Mouse (Mus musculus): ENCODE measurements around the gene Gars.

Gene Gars

DNA sequence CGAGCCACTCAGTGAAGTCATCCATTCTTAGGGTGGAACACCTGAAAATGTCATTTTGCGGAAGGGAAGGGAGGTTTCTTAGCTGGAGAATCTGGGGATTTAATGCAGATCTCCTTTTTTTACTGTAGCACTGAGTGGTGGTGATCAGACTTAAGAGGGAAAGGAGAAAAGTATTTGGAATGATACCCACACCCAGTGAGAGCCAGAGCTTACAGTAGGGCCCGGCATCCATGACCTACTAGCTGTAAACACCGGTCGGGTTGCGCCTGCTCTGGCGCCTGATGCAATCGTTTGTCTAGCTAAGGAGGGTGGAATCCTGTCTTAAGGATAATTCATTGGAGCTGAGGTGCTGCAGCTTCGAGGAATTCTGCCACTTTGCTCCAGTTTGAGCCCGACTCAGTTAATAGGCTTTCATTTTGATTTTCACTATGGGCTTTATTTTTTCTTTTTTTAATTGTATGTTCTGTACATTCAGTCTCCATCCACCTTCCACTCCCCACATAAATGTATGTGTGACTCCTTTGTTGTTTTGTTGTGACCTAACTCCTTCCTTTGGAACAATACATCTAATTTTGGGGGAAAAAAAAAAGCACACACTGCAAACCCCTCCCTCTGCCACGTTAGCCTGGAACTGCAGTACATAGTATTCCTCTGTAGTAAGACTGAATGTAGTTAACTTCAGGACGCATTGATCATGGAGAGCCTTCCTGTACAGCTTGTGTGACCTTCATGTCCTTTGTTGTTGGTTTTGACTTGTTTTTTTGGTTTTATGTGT, 1.1 kb downstream of the Gars start:
- DNase-seq (ENCODE audit: low read depth): no peak

DNA sequence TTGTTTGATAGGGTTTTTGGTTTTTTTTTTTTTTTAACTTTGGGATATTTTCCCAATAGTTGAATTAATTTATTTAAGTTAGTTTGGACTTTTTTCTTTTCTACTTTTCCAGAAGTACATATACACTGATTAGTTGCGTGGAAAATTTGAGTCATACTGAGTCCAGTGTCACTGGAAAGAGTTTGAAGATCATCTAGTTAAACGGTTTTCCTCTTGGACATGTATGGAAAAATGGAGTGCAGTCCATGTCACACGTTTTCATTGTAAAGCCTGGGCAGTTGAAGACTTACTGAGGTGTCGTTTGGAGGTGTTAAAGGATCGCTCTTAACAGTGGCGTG, 1.6 kb downstream of the Gars start:
- DNase-seq (ENCODE audit: low read depth): no peak

DNA sequence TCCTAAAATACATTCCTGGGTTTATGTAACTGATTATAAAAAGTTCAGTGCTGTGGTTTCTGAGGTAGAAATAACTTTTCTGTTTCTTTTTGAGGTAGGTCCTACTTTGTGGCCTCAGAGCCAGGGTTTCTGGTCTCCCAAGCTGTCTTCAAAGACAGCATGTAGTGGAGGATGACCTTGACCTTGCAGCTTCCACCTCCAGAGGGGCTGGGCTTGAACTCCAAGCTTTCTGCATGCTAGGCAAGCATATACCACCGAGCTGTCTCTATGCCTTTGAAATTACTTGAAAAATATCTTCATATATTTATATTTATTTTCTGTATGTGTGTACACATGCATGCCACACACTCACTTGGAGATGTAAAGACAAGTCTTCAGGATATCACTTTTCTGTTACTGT, 2.2 kb downstream of the Gars start:
- DNase-seq (ENCODE audit: low read depth): no peak

DNA sequence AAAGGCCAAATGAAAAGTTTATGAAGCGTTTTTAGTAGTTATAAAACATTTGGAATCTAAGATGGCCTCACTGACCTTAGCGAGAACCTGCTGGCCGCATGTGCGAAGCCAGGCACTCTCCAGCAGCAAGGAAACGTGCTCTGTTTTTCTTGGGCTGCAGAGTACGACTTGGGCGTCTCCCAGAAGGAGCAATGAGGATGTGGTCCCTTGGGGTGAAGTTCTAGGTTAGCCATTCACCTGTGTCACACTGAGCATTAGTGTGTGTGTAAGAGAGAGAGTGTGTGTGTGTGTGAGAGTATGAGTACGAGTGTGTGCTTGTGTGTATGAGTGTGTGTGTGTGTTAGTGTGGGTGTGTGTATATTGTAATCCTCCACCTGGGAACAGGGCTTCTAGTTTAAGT, 5.4 kb downstream of the Gars start:
- no peak for DNase-seq (ENCODE audit: low read depth)

DNA sequence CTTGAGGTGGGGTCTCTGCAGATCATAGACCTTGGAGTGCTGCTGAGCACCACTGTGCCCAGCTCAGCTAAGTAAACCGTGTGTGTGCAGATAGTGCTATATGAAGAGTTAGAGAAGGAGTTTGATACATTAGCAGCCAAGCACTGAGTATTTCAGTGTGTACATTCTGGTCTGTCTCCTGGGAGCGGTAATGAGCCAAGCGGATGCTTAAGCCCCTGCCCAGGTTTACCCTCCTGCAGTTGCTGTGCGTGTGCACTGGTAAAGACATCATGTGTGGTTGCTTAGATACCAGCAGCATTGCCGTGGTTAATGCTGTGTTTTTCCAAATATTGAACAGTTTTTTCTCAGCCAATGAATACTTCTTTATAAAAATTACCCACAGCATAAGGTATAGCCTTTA, 6.7 kb downstream of the Gars start:
- DNase-seq (ENCODE audit: low read depth): no peak

DNA sequence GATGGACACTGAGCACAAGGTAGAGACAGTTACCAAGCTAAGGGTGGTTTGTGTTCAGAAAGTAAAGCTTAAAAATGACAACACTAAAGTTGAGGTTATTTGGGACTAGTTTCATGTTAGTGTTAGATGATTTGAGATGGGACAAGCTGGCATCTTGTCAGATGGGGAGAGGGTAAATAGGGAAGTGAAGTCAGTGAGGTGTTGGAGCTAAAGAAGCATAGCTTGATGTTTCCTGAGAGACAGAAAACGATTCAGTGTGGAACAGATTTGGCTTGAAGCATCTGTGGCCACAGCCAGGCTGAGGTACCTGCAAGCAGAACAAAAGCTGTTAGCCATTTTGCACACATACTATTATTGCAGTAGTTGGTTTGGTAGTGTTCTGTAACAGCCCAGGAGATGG, 7.5 kb downstream of the Gars start:
- DNase-seq (ENCODE audit: low read depth): no peak

DNA sequence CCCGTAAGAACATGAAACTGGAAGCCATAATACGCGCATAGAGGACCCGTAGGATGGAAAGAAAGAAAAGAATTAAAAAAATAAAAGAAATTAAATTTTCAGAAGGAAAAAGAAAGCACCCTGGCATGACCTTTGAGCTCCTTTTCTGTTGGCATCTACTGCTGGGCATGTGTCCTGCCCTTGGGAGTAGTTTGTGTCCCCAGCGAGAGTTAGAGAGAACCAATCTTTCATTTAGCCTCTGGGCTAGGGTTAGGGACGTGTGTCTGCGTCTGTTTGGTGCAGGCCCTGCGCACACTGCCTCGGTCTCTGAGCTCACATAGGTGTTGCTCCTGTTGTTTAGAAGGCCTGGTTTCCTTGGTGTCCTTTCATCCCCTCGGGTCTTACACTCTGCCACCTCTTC, 11.4 kb downstream of the Gars start:
- DNase-seq (ENCODE audit: low read depth): no peak

DNA sequence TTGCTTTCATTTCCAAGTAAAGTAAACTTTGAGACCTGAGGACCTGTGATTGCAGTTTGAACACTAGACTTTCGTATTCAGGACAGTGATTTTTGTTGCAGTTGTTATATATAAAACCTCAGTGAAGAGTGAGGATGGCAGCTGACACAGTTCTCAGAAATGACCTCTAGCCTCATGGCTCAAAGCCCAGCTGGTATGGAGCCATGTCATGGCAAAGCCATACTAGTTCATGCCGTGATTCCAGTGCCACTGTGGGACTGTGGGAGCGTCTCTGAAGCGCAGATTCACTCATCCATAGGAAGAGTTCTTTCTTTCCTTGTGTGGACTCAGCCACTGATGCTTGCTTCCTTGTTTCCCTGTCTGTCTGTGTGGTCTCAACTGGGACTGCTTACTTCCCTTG, 16.7 kb downstream of the Gars start:
- DNase-seq (ENCODE audit: low read depth): no peak

DNA sequence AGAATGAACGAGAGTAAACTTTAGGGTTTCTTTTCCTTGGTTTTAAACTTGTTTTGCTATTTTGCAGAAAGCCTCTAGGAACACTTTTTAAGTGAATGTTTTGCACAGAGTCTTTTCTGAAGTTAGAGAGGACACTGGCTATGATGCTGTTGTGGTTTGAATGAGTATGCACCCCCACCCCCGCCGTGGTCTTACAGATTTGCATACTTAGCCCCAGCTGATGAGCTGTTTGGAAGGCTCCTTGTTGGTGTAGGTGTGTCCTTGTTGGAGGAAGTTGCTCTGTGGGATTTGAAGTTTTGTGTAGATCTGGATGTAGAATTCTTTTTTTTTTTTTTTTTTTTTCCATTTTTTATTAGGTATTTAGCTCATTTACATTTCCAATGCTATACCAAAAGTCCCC, 19.6 kb downstream of the Gars start:
- no peak for DNase-seq (ENCODE audit: low read depth)

DNA sequence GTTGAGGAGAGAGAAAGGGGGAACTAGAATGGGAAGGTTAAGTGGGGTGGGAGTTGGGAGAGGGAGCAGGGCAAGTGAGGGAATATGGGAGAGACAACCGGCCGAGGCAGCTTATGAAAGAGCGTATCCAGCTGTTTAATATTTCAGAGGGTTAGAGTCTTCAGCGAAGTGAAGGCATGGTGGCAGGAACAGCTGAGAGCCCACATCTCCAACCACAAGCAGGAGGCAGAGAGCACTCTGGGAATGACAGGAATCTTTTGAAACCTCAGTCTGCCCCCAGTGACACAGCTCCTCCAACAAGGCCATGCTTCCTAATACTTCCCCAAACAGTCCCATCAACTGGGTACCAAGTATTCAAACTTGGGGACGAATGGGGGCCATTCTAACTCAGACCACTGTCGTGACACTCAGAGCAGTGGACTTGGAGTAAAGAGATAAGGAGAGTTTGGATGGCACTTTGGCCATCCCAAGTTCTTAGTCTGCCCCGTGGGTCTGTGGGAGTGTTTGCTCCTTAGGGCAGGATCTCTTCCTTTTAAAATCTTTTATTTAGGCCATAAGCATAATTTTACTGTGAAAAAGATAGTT, 22.5 kb downstream of the Gars start:
- DNase-seq (ENCODE audit: low read depth): no peak

DNA sequence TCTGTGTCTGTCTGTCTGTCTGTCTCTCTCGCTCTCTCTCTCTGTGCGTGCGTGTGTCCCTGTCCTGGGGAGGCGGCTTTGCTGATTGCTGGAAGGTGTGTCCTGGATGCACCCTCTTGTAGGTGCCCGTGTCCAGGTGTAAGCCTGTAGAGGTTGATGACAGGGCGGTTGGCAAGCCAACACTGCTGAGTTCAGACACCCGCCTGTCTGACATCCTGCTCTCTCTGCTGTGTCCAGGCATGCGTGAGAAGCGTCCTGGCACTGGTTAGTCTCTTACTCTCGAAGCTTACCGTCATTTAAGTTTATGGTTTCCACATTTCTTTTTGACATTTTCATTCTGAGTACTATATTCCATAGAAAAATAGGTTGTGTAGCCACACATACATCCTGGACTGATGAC, 23.5 kb downstream of the Gars start:
- DNase-seq (ENCODE audit: low read depth): no peak

DNA sequence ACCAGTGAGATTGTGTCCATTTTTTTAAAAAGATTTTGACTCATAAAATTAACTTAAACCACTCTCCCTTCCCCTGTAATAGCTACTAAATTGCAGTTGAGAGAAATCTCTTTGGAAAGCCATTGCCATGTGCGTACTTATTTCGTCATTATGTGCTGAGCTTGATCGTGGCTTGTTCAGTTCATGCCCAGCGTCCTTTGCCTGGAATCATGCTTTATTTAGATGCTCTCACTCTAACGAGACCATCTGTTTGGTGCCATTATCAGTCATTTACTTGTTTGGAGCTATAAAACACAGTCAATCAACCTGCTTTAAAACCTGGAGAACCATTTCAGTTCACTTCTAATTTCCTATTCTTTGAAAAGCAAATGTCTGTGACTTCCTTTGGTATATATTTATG, 24.4 kb downstream of the Gars start:
- no peak for DNase-seq (ENCODE audit: low read depth)

DNA sequence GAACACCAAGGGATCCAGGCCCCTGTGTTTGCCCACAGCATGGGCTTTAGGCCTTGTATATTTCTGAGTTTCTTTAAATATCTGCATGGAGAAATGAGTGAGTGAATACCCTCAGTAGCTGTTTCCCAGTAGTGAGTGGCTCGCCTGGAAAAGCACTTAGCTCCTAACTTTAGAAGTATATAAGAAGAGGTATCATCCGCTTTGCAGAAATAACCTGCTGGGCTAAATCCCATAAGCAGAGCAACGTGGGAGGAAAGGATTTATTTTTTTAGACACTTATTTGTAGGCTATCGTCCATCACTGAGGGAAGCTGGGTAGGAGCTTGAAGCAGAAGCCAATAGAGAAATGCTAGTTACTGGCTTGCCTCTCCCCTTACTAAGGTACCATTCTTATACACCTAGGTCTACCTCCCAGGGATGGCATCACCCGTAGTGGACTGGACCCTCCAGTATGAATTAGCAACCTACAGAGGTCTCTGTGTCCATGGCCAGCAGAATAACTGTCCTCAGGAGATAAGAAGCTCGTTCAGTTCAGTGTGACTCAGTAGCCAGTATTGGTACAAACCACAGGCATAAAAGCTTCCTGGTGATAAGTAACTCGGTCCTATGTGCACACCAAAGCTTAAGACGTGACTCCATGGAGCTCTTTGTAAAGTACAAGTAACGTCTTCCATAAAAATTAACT, 26.1 kb downstream of the Gars start:
- no peak for DNase-seq (ENCODE audit: low read depth)

DNA sequence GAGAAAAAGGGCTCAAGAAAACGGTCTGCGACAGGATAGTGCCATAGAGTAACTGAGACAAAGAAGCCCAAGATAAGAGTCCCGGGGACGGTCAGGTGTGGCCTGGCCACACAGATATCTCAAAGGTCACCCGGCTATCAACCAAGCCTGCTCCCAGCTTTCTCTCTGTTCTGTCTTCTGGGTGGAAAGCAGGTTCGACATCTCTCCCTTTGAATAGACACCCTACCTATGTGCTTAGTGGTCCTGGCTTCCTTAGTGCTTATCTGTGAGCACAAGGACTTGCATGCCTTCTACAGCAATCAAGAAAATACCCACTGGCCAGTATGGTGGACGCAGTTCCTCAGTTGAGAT, 26.6 kb downstream of the Gars start:
- DNase-seq (ENCODE audit: low read depth): no peak

DNA sequence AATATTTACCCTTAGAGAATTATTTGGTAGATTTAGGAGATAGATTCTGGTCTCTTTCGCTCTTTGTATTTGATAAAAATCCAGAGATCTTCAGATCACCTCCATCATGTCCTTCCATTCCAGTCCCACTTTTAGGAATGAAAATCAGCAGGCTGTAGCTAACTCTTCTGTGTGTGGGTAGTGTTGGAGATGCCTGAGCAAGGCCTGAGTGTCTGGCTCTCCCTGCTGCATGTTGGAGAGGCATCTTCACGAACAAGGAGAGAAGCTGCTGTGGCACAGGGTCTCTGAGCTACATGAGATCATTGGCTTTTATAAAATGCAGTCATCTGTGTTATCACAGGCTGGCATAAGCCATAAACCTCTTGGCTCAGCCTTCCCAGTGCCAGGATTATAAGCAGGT, 28.1 kb downstream of the Gars start:
- no peak for DNase-seq (ENCODE audit: low read depth)

DNA sequence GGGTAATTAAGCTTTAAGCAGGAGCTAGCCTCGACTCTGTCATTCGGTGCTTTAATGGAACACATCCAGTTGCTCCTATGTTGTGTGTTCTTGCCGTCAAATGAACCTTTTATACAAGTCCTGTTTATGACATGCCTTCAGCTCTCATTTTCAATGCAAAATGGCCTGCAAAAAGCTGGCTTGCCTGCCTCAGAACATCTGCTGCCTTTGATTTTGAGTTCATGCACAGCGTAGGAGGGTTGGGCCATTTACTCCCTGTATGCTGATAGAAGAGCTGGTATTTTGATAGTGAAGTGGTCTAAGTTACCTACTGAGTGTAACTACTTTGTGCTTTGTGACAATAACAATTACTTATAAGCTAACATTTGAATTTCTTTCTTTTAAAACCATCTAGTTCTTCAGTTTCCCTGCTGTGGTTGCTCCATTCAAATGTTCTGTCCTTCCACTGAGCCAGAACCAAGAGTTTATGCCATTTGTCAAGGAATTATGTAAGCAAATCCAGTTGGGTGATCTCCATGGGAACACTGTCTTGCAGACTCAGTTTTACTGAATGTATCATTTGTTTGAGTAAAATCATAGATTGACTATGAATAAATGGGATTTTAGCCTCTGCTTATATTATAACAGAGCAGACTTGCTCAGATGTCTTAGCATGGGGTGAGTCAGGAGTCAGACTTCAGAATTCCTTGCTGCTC, 38.9 kb downstream of the Gars start:
- DNase-seq (ENCODE audit: low read depth): no peak

DNA sequence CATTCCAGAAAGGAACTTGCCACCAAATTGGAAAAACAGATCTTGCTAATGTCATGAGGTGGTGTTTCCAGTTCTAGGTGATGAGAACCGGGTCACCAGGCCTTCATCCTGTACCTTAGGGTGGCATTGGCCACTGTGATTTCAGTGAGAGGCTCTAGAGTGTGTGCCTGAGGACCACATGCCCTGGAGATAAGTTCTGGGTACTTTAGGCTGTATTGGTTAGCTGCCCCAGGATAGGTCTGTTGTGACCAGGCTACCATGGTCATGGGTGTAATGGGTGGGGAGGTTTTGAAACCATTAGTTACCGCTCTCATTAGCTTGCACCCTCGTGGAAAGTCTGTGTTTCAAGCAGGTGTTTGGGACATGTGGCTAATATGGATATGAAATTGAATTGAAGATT, 43.6 kb downstream of the Gars start:
- DNase-seq (ENCODE audit: low read depth): no peak

DNA sequence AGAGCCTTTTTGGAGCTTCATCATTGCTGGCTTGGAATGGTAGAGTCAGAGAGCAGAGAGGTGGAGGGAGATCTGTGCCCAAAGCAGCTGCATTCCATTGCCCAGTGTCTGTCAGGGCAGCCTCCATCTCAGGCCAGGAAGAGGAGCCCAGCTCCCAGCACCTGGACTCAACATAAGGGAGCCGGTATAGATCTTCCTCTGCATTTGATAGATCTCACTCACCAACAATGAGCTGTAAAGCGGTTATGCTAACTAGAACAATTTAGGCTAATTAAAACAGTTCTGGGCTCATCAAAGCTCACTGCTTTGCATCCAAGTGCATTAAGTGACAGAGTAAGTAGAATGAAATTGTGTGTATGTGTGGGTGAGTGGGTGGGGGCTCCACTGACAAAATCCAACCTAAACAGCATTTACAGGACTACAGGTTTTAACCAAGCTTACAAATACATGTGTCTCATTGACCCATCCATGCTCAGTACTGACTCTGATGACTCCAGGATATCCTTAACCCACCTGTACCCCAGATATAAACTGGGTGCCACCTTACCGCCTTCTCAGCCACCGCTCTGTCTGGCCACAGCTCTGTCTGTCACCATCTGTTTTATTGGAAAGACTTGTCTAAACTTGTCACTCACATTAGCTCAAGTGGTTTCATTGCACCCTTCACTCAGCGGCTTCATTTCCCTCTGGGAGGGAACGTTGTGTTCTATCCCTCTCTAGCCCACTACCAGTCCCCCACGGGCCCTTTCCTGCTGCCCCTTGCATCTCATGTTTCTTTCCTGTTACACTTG, 44.6 kb downstream of the Gars start:
- no peak for DNase-seq (ENCODE audit: low read depth)

DNA sequence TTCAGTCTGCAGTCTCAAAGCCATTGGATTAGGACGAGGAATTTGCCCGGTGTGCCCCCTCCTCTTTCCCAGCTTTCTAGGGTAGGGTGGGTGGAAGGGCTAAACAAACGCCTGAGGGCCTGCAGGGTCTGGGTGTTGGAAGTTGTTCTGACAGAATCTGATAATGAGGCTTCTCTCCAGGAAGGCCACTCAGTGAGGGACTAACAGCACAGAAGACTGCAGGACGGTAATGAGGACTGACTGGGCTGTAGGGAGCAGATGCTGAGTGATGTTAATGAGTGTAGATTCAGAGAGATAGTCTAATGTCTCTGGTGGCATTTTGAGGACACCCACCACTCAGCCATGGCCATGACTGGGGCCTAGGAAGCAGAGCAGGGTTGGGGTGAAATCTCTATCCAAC, 49.5 kb downstream of the Gars start:
- no peak for DNase-seq (ENCODE audit: low read depth)

DNA sequence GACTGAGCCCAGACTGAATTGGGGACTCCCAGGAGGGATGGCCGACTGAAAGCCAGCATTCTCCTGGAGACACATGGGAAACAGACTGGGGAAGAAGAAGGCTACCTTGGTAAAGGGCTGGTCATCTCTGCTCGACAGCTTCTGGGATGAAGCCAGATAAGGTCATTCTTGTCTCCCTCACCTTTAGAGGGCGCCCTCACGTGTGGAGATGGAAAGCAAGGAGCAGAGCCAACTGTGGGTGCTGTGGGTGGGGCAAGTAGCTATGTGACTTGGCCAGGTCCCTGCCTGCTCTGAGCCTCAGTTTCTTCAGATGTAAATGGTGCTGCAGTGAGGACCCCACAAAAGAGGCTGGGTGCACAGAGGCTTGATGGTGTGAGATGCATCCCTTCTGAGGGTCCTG, 52.8 kb downstream of the Gars start:
- DNase-seq (ENCODE audit: low read depth): no peak

DNA sequence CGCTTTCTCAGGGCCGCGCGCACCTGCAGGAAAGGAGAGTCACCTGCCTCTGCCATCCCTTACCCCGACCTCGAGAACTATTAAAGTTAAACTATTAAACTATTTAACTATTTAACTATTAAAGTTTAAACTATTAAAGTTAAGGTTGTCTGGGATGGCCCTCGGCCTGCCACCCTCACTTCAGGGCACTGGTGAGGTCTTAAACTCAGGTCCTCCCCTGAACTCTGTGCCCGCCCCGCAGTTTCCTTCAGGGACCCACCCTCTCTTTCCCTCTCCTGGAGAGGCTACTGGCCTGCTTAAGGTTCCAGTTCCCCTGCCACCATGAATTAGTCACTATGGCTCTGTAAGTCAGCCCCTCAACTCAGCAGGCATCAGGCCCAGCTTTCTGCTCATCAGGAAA, 53.6 kb downstream of the Gars start:
- no peak for DNase-seq (ENCODE audit: low read depth)

DNA sequence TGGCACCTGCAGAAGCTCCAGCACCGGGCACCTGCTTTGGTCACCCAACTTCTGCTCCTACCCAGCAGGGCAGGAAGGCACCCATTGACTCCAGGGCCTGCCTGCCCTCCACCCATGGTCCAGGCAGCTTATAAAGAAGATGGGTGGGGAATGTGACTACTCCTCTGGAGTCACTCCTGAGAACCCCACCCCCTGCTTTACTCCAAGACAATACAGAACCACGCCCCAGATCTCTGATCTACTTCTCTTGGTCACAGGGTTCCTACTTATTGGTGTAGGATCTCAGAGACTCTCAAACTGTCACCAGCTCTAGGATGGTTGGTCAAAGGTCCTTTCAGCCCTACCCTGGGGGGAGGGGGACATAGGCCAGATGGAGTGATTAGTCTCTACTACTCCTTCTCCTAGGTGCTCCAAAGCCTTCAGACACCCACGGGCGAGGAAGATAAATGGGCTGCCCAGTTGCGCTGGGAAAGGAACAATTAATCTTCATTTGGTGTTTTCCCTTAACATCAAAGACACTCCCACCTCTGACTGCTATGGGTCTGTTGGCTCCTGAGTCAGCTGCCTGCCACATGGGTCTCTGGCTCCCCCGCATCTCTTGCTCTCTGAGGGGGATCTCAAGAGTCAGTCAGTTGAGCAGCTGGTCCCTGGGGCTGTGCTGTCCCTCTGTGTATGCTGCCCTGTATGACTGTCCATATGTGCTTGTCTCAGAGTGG, 55.8 kb downstream of the Gars start:
- no peak for DNase-seq (ENCODE audit: low read depth)

Measured in c-Kit-positive CD71-positive TER-119-negative erythroid progenitor cells, embryonic 14.5 days (primary cell).